Mouse (Mus musculus): ENCODE results near the gene Ap2a2. TPM values are rescaled to one million over a fixed set of nuclear protein-coding genes. Genes with fewer than 3 reads are reported as not detected.
"Not testable (repeated sequence)": the region's sequence is repeated elsewhere in the genome, so short reads cannot be mapped to it uniquely, and the experiment has no call there.

Ap2a2 gene
- total RNA-seq, 2 experiments from 2014 or later = 226 to 243 TPM

GRCm38 (mm10) chr7:141661481-141661880 is 99.5 kb downstream of the Ap2a2 start:
- Histone ChIP-seq H3K4me3 (no peak overlapping the region), H3K27ac (no peak overlapping the region)
- DNase-seq (ENCODE audit: low spot score in 2 of 2) = no peak
- TF ChIP-seq CTCF (conservative IDR thresholded peaks at IDR 0.05) = no peak

GRCm38 (mm10) chr7:141662223-141662622 is 100.2 kb downstream of the Ap2a2 start:
- DNase-seq (ENCODE audit: low spot score in 2 of 2) = no peak
- H3K27ac ChIP-seq = no peak overlapping the region
- no peak for TF ChIP-seq CTCF (conservative IDR thresholded peaks at IDR 0.05)
- no peak overlapping the region for H3K4me3 ChIP-seq

GRCm38 (mm10) chr7:141666190-141666589 is 104.2 kb downstream of the Ap2a2 start:
- peak; percentile 82 for TF ChIP-seq CTCF (conservative IDR thresholded peaks at IDR 0.05)
- no peak overlapping the region for H3K27ac ChIP-seq
- DNase-seq (ENCODE audit: low spot score in 2 of 2) = peak; percentile 25 to 55
- H3K4me3 ChIP-seq = no peak overlapping the region

DNA sequence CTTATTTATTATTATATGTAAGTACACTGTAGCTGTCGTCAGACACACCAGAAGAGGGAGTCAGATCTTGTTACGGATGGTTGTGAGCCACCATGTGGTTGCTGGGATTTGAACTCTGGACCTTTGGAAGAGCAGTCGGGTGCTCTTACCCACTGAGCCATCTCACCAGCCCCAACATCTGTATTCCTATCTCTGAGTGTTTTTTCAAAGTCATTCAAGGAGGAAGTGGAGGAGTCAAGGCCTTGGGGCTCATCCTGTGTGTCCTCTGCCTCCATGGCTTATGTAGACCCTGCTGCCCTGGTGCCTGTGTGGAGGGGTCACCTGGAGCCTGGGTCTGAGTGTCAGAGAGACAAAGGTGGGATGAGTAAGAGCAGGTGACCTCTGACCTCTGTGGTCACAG is 107.1 kb downstream of the Ap2a2 start:
- DNase-seq (ENCODE audit: low spot score in 2 of 2); H3K4me3 ChIP-seq; H3K27ac ChIP-seq: not testable (repeated sequence)

GRCm38 (mm10) chr7:141670999-141671398 is 109.0 kb downstream of the Ap2a2 start:
- Histone ChIP-seq H3K27ac (no peak overlapping the region), H3K4me3 (no peak overlapping the region)
- peak in 1 of 2 experiments; percentile 11 for DNase-seq (ENCODE audit: low spot score in 2 of 2)
- TF ChIP-seq CTCF (conservative IDR thresholded peaks at IDR 0.05) = peak; percentile 68

GRCm38 (mm10) chr7:141671626-141672291 is 109.8 kb downstream of the Ap2a2 start:
- TF ChIP-seq CTCF (conservative IDR thresholded peaks at IDR 0.05) = no peak
- DNase-seq (ENCODE audit: low spot score in 2 of 2) = no peak
- H3K4me3 ChIP-seq = no peak overlapping the region
- H3K27ac ChIP-seq = no peak overlapping the region

GRCm38 (mm10) chr7:141678922-141679321 is 116.9 kb downstream of the Ap2a2 start:
- Histone ChIP-seq H3K4me3 (no peak overlapping the region), H3K27ac (no peak overlapping the region)
- no peak for DNase-seq (ENCODE audit: low spot score in 2 of 2)
- TF ChIP-seq CTCF (conservative IDR thresholded peaks at IDR 0.05) = no peak

Small RNA genes lying within 50 kb of the gene (microRNA-seq; reads per million reads assigned to microRNA genes)
- 0.92 to 4.2 reads per million in 2 experiments for gene Mir7063

Other genes with a start within 250 kb of the Ap2a2 start
- 10 to 100 TPM; 74.1 to 77.0 TPM for gene Deaf1, start 234.5 kb upstream of the Ap2a2 start, total RNA-seq (2021)
- 10 to 100 TPM; 32.9 to 33.7 TPM for gene Tmem80, start 234.4 kb upstream of the Ap2a2 start, total RNA-seq (2021)
- gene Eps8l2, start 223.3 kb upstream of the Ap2a2 start, total RNA-seq (2021) = 1 to 10 TPM; 4.9 to 5.1 TPM
- gene Taldo1, start 170.0 kb upstream of the Ap2a2 start, total RNA-seq (2021) = 100 to 1,000 TPM; 111 to 114 TPM
- 10 to 100 TPM; 42.1 to 45.1 TPM for gene Gatd1, start 148.0 kb upstream of the Ap2a2 start, total RNA-seq (2021)
- 100 to 1,000 TPM; 251 to 263 TPM for gene Cend1, start 132.7 kb upstream of the Ap2a2 start, total RNA-seq (2021)
- gene Slc25a22, start 124.3 kb upstream of the Ap2a2 start, total RNA-seq (2021) = 100 to 1,000 TPM; 338 to 343 TPM
- 1 to 10 TPM; 1.1 to 1.7 TPM for gene Pidd1, start 118.1 kb upstream of the Ap2a2 start, total RNA-seq (2021)
- gene Rplp2, start 114.8 kb upstream of the Ap2a2 start, total RNA-seq (2021) = 100 to 1,000 TPM; 548 to 575 TPM
- 10 to 100 TPM; 25.1 to 28.3 TPM for gene Pnpla2, start 107.0 kb upstream of the Ap2a2 start, total RNA-seq (2021)
- gene Cracr2b, start 101.1 kb upstream of the Ap2a2 start, total RNA-seq (2021) = 1 to 10 TPM; 4.1 to 6.7 TPM
- 10 to 100 TPM; 23.4 to 25.1 TPM for gene Cd151, start 94.8 kb upstream of the Ap2a2 start, total RNA-seq (2021)
- 10 to 100 TPM; 38.7 TPM for gene Polr2l, start 87.0 kb upstream of the Ap2a2 start, total RNA-seq (2021)
- 10 to 100 TPM; 13.6 to 13.7 TPM for gene Tspan4, start 86.9 kb upstream of the Ap2a2 start, total RNA-seq (2021)
- gene Chid1, start 22.3 kb upstream of the Ap2a2 start, total RNA-seq (2021) = 10 to 100 TPM; 83.1 to 85.1 TPM
- not detected for gene Muc6, start 93.1 kb downstream of the Ap2a2 start, total RNA-seq (2021)
- gene Muc2, start 128.2 kb downstream of the Ap2a2 start, total RNA-seq (2021) = under 1 TPM in 1 of 2 experiments, not detected in 1; 0.27 TPM
- gene Muc5ac, start 226.8 kb downstream of the Ap2a2 start, total RNA-seq (2021) = not detected

All from layer of hippocampus, adult 2 months (tissue).